Mouse (Mus musculus): ENCODE data around the gene Cfap45.
A peak's percentile ranks its signal among the peaks of the same experiment; 100 is the strongest.

Gene Cfap45

GRCm38 (mm10) chr1:172520576-172521440 is at the start of gene Cfap45:
Gene Cfap45, plus strand, starts transcription at chr1:172520801.
- DNase-seq (ENCODE audit: low spot score), result peak; percentile 96

GRCm38 (mm10) chr1:172472909-172473308 is 47.7 kb upstream of the Cfap45 start:
- no peak for DNase-seq (ENCODE audit: low spot score)

GRCm38 (mm10) chr1:172474196-172474595 is 46.4 kb upstream of the Cfap45 start:
- DNase-seq (ENCODE audit: low spot score), result no peak

GRCm38 (mm10) chr1:172475054-172475741 is 45.4 kb upstream of the Cfap45 start, which contains the start of gene Slamf9:
Gene Slamf9, plus strand, starts transcription at chr1:172475358.
- DNase-seq (ENCODE audit: low spot score), result no peak

GRCm38 (mm10) chr1:172478020-172478419 is 42.6 kb upstream of the Cfap45 start:
- DNase-seq (ENCODE audit: low spot score), result no peak

GRCm38 (mm10) chr1:172480376-172480775 is 40.2 kb upstream of the Cfap45 start:
- DNase-seq (ENCODE audit: low spot score), result no peak

GRCm38 (mm10) chr1:172481111-172481510 is 39.5 kb upstream of the Cfap45 start:
- no peak for DNase-seq (ENCODE audit: low spot score)

GRCm38 (mm10) chr1:172481540-172482280 is 38.9 kb upstream of the Cfap45 start, which contains the start of gene Igsf9:
Gene Igsf9, plus strand, starts transcription at chr1:172481788.
- DNase-seq (ENCODE audit: low spot score), result peak; percentile 96

- DNase-seq (ENCODE audit: low spot score), result peak; percentile 37
Measured at GRCm38 (mm10) chr1:172482518-172483360, 37.9 kb upstream of the Cfap45 start.

GRCm38 (mm10) chr1:172483361-172483660 is 37.3 kb upstream of the Cfap45 start:
- peak; percentile 36 for DNase-seq (ENCODE audit: low spot score)

- peak; percentile 51 for DNase-seq (ENCODE audit: low spot score)
Measured at GRCm38 (mm10) chr1:172484236-172484635, 36.4 kb upstream of the Cfap45 start.

- DNase-seq (ENCODE audit: low spot score), result no peak
Measured at GRCm38 (mm10) chr1:172484671-172485070, 35.9 kb upstream of the Cfap45 start.

GRCm38 (mm10) chr1:172485821-172486220 is 34.8 kb upstream of the Cfap45 start:
- DNase-seq (ENCODE audit: low spot score), result no peak

GRCm38 (mm10) chr1:172486236-172486635 is 34.4 kb upstream of the Cfap45 start:
- peak; percentile 83 for DNase-seq (ENCODE audit: low spot score)

GRCm38 (mm10) chr1:172486651-172487050 is 34.0 kb upstream of the Cfap45 start:
- no peak for DNase-seq (ENCODE audit: low spot score)

GRCm38 (mm10) chr1:172487859-172488258 is 32.7 kb upstream of the Cfap45 start:
- DNase-seq (ENCODE audit: low spot score), result no peak

GRCm38 (mm10) chr1:172488831-172489230 is 31.8 kb upstream of the Cfap45 start:
- no peak for DNase-seq (ENCODE audit: low spot score)

- no peak for DNase-seq (ENCODE audit: low spot score)
Measured at GRCm38 (mm10) chr1:172489585-172490250, 30.9 kb upstream of the Cfap45 start.

GRCm38 (mm10) chr1:172490261-172490661 is 30.3 kb upstream of the Cfap45 start:
- peak; percentile 88 for DNase-seq (ENCODE audit: low spot score)

GRCm38 (mm10) chr1:172492047-172492446 is 28.6 kb upstream of the Cfap45 start:
- DNase-seq (ENCODE audit: low spot score), result no peak

GRCm38 (mm10) chr1:172493516-172493915 is 27.1 kb upstream of the Cfap45 start:
- no peak for DNase-seq (ENCODE audit: low spot score)

Measured in embryo, embryonic 10 days (tissue).